Mouse (Mus musculus) kidney, adult 18-20 months (tissue): ENCODE results near the gene Lap3.

ENCODE experiments used
- DNase-seq: peaks from one replicate; pipeline ENCODE4 v3.0.0; 2021

Lap3 gene

DNA sequence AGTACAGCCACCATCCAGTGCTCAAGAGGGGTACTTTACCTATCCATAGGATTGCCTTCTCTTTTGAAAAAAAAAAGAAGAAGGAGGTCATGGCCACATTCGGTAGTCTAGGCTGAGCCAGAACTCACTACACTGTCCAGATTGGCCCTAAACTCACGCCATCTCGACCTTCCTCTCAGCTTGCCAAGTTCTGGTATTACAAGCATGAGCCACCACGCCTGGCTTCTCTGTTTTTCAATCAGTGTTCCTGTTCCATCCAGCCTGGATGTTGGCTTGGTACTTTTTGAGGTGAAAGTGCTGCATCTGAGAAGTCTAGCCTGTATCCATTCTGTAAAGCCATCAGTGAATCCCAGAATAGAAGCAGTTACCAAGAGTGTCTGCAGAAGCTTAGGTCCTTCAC lies 3.3 kb downstream of the Lap3 start:
- no peak for DNase-seq

DNA sequence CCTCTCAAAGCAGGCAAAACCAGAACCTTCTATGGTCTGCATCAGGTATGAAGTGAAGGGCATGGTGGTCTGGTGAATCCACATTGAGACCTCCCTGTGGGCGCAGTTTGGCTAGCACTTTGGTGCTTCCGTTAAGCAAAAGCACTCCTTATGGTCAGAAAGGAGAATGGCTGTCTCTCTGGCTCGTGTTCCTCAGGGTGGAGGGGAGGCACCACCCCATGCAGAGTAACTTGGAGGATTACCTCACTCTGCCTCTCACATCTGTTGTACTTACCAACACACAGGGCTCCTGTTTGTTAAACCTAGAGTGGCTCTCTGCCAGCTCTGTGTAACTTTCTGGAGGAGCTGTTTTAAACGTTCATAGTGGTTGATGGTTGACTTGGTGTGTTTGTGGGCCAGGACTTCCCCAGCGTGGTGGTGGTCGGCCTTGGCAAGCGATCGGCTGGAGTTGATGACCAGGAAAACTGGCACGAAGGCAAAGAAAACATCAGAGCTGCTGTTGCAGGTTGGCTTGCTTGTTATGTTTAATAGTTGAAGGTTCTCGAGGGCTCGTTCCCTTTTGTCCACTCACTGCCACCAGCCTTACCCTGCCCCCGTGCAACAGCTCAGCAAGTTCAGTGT lies 3.9 kb downstream of the Lap3 start:
- no peak for DNase-seq

DNA sequence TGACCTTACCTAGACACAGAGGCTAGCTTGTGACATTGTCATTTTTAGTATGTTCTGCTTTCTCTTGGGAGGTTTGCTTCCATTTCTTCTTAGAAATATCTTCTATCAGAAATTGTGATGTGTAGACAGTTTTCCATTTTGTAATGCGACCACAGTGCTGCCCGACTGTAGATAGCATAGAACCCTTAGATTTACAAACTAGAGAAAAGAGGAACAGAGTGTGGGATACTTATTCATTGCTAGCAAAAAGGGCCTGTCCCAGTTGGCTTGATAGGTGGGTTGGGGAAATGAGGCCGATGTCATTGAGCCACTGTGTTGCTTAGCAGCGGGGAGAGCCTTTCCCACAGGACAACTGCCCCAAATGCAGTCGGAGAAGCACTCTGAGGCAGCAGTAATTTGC lies 4.4 kb downstream of the Lap3 start:
- no peak for DNase-seq

DNA sequence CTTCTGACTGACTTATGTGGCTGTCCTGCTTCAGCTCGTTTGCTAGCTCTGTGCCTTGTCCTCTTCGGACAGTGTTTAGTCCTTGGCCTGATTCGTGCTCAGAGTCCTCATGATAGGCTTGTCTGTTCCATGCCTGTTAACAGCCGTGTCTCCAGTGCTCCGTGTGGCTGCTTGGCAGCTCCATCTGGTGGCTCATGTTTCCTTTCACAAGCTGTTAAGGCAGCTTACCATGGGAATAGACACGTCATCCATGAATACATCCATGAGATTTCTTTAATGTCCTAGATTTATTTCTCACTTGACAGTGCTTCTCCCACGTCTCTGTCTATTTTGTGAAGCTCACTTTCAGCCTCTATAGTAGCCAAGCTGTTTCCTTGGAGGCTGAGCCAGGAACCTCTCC lies 16.9 kb downstream of the Lap3 start:
- DNase-seq, result no peak

DNA sequence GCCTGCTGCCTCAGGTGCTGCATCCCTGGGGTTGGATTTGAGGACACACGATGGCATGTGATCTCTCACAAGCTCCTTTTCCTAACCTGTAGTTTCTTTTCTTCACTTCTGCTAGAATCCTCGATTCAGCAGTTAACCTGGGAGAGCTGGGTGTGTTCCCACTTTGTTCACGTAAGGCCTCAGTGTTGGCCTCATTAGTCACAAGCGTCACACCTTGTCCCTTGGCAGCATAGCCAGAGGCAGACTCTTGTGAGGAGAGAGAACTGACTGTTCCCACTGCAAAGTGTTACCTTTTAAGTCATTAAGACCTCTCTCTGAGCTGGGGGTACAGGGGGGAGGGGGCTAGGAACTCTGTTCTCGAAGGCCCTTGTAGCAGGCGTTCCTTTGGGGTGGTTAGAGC lies 19.7 kb downstream of the Lap3 start:
- no peak for DNase-seq

DNA sequence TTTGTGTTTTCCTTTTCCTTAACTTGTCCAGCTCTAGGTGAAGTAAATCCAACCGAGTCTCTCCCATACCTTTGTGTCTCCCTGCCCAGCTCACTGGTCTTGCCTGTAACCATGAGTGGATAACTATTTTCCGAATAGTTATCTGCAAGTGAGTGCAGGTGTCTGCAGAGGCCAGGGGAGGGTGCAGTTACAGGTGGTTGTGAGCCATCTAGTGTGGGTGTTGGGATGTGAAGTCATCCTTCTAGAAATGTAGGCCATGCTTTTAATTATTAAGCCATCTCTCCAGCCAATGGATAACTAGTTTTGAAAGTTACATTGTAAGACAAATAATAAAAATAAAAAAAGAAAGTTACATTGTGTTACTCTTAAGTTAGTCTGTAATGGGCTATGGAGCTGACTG lies 20.3 kb downstream of the Lap3 start:
- no peak for DNase-seq

DNA sequence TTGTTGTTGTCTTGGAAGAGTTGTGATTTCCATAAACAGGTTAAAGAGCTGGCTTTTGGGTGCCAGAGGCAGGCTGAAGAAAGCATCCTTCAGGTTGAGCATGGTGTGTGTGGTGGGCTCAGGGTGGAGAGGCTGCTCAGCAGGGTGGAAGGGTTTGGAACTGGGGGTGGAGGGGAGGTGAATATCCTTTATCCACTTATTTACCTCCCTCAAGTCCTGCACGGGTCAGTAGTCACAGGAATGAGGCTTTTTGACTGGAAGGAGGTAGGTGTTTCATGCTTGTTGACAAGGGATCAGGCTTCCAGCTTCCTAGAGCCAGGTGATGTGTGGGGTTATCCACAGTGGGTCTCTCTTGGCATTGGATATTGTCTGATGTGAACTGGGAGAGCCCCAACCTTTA lies 21.4 kb downstream of the Lap3 start:
- no peak for DNase-seq

DNA sequence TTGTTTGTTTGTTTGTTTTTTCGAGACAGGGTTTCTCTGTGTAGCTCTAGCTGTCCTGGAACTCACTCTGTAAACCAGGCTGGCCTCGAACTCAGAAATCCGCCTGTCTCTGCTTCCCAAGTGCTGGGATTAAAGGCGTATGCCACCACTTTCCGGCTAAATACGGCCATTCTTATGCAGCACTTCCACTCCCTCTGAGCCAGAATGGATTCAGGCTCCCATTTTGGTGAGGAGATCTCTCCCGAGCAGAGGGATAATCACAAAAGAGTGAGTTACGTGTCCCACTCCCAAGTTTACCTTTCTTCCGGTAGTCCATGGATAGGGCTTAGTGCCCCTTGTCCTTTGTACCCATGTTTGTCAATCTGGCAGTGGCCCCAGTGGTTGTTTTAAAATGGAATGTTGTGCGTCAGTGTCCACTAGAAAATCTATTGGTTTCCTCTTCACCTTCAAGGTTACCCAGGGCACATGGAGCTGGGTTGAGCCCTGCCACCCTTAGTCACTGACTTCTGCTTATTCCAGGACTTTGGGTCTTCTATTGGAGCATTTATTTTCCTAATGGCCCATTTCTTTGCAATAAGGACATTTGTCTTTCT lies 22.1 kb downstream of the Lap3 start:
- DNase-seq, result peak; percentile 47

DNA sequence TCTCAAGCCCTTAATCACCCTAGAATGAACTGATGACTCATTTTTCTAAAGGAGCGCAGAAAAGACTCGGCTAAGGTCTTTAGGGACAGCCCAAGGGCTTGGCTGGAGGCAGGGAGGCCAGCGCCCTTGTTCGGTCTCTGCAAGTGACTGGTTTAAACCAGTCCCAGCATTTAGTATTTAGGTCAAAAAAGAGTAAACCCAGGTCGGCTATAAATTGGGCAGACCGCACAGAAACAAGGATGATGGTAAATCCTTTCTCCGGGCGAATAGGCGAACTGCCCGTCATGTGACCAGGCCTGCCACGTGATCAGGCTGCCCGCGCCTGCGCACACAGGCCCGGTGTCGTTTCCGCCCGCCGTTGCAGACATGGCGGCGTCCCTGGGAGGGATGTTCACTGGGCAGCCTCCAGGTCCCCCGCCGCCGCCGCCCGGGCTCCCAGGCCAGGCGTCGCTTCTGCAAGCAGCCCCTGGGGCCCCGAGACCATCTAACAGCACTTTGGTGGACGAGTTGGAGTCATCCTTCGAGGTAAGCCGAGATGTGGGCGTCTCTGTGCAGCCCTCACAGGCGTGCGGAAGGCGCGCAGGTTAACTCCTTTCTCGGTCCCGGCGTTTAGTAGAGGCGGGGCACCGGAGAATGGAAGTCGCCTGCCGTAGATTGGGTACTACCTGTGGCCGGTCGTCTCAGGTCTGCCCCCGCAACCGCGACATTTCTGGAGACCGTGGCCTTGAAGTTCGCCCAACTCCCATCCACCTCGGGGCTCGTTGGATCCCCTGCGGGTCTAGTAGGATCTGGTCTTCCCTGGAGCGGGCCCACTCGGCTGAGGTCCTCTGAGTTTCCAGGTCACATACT lies 27.0 kb downstream of the Lap3 start, which contains the start of gene Med28:
Med28 (plus strand) TSS at position 270 of the 849 bp plus-strand sequence.
- DNase-seq, result peak; percentile 96

DNA sequence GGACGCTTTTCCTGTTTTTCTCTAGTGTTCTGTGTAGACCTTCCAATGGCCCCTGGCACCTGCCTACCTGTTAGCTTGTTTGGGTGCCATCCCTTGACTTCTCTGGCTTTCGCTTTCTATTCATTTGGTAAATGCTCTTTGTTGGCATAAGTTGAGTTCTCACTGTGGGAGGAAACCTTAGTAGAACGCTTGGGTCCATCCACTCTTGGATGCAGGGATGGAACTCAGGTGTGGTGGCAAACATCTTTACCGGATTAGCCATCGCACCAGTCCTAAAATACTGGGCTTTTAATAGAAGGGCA lies 27.6 kb downstream of the Lap3 start:
- DNase-seq, result no peak

DNA sequence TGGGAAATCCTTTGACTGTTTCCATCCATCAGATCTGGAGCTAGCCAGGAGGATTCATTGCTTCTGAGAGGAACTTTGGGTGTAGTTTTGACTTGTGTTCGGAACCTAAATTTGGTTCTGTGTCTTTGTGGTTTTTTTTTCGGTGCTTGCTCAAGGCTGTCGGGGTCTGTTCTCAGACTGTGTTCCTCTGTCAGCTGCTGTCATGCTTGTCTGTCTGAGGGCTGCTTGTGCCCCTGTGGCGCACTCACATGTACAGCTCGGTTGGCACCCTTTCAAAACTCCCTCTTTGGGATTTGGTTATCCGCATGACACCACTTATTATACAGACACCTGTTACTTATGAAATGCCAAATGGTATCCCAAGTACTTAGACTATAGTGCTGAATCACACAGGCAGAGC lies 28.4 kb downstream of the Lap3 start:
- no peak for DNase-seq

DNA sequence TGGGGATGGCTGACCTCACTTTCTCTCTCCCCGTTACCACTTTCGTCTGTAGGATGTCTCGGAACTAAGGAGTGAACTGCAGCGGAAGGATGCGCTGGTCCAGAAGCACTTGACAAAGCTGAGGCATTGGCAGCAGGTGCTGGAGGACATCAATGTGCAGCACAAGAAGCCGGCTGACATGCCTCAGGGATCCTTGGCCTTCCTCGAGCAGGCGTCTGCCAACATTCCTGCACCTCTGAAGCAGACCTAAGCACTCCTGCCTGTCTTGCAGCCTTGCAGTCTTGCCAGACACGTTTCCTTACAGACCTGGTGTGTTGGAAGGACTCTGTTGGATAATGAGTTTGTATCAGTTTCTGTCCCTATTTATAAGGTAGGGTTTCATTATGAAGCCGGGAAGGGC lies 31.9 kb downstream of the Lap3 start:
- DNase-seq, result no peak

DNA sequence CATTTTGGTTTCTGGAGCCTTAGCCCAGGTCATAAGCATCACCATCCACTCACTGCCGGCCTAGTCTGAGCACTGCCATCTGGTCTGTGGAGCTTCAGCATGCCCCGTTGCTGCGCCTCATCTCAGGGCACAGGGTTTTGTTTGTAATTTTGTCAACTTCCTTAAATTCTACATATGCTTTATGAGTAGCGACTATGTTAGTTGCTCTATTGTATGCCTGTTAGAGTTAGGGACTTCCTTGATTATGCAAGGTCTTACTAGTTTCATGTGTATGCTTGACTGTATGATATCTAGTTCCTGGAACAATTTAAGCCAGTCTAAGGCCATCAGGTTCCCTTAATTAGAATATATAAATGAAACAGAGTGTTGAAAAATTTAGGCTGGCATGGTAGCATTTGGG lies 33.2 kb downstream of the Lap3 start:
- no peak for DNase-seq

DNA sequence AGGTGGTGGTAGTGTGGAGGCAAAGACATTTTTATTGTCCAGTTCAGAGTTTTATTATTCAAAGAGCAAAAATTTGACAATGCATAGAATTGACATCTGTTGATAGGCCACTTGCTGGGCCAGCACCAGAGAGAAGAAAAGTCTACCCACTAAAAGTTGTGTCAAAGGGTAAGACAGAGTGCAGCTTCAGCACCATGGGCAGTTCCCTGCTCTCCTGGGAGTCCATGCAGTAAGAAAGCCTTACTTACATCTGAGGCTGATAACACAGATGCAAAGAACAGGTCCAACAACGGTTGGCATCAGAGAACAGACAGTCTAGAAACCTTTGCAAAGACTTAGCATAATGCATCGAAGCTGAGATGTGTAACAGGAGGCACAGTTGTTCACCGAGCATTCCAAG lies 36.5 kb downstream of the Lap3 start:
- DNase-seq, result no peak

DNA sequence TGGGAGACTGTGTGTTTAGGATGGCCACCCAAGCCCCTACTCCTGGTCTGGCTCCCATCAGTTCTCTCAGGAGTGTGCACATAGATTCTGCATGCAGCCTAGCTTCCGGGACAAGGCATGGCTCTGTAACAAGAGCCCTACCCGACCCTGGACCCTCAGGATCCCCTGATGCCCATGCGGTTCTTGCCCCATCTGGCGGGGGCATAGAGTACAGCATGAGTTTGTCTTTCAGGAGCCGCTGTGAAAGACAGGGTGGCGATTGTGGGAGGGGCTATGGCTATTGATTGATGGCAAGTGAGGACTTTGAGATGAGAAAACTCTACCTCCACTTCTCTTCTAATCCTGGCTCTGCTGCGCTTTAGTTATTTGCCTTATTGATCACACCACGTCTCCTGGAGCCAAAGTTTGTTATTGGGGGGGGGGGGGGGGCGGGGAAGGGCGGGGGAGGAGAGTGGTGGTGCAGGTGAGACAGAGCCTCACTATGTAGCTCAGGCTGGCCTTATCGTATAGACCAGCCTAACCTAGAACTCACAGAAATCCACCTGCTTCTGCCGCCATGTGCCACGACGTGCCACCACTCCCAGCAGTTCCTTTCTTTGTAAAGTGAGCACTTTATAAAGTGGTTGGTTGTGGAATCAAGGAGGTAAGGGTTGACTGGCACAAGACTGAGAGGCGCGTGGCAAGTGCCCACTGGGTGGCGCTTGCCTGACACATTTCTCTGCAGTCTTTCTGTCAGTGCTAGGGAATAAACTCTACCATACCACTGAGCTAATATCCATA lies 41.3 kb downstream of the Lap3 start:
- DNase-seq, result peak; percentile 87

DNA sequence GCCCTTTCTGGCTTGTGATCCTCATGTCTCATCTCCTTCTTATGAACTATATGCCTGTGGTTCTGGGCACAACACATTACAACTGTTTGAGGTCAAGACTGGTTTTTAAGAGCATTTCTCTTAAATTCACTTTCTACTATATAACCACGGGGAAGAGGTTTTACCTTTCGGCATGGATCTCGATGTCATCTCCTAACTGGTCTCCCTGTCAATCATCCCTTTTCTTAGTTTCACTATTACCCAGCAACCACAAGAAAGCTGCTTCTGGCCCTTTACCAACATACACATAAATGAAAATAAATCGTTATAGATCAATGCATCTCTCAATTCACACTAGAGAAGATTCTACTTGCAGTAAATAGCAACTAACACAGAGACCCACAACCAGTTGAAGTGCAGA lies 42.0 kb downstream of the Lap3 start:
- DNase-seq, result no peak

DNA sequence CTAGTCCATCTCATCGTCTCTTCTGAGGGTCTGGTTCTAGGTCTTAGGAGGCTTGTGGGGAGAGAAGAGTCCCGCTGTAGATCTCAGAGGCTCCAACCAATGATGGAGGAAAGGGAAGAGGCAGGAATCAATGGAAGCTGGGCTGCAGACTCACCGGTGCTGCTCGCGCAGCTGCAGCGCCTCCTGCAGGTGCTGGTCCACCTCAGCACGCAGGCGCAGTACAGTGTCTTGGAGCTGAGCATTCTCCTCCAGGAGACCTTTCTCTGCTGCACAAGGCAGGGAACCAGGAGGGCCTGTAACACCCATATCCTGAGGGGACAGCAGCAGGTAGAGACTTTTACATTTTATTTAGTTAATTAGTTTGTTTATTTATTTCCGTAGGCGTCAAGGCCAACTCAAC lies 46.3 kb downstream of the Lap3 start:
- no peak for DNase-seq

DNA sequence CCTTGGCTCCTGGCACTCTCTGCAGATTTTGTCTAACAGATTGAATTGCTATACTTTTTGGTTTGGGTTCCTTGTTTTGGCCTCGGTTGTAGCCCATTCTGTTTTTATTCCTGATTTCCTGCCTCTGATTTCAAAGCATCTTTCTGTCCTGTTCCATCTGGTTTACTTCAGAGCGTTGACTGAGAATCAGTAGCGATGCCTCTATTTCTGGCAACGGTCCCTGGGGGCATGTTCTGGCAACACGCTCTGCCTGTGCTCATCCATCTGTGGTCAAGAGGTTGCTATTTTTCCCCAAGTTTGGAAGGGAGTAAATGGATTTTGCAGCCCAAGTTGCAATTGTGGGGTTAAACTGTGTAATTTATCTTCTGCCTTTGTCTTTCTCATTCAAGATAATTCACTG lies 50.2 kb downstream of the Lap3 start:
- DNase-seq, result no peak

DNA sequence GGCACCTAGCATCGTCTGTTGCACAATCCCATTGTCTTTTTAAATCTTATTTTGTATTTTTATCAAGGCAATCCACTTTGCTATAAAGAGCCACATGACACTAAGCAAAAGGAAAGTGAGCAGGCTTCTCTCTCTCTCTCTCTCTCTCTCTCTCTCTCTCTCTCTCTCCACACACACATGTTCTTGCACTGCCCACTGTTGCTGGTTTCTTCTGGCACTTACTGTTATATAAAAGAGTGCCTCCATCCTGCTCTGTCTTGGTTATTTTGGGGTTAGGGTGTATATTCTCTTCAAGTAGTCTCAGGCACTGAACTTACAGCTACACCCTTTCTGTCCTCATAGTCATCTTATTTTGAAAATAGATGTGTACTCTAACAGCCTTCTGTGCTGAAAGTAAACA lies 56.4 kb downstream of the Lap3 start:
- no peak for DNase-seq
